Mouse (Mus musculus) heart, embryonic 11.5 days (tissue): Measurements from ENCODE around the gene Vtcn1. TPM values are rescaled to one million over a fixed set of nuclear protein-coding genes. Genes with fewer than 3 reads are reported as not detected.

Experiments used
- ATAC-seq: fragments of 200-750 bp; cut with Nextera tagmentation; replicated peaks from 2 replicates; pipeline ENCODE4 v1.8.0; 2017; ENCODE audit warnings: moderate library complexity; ENCODE audit not compliant: insufficient number of reproducible peaks, low FRiP score, low TSS enrichment
- H3K27ac ChIP-seq: fragments of 300-500 bp; sonication (generic); 2 replicates; pipeline ENCODE4 v1.5.1; 2014; ENCODE audit warnings: mild to moderate bottlenecking, low read depth, low read length
- H3K27me3 ChIP-seq: fragments of 300-500 bp; sonication (generic); 2 replicates; pipeline ENCODE4 v1.6.1; 2014; ENCODE audit warnings: mild to moderate bottlenecking, low read length, mixed read lengths; ENCODE audit not compliant: control insufficient read depth, insufficient read depth
- H3K36me3 ChIP-seq: fragments of 300-500 bp; sonication (generic); 2 replicates; pipeline ENCODE4 v1.6.1; 2014; ENCODE audit warnings: mild to moderate bottlenecking, low read length, moderate library complexity, mixed read lengths; ENCODE audit not compliant: control insufficient read depth, insufficient read depth
- H3K4me1 ChIP-seq: fragments of 300-500 bp; sonication (generic); 2 replicates; pipeline ENCODE4 v1.6.1; 2014; ENCODE audit warnings: low read length; ENCODE audit not compliant: control insufficient read depth, insufficient read depth
- H3K4me2 ChIP-seq: fragments of 300-500 bp; sonication (generic); 2 replicates; pipeline ENCODE4 v1.6.1; 2014; ENCODE audit warnings: mild to moderate bottlenecking, moderate library complexity
- H3K4me3 ChIP-seq: fragments of 300-500 bp; sonication (generic); 2 replicates; pipeline ENCODE4 v1.5.1; 2014; ENCODE audit warnings: low read depth, low read length
- H3K9ac ChIP-seq: fragments of 300-500 bp; sonication (generic); 2 replicates; pipeline ENCODE4 v1.6.1; 2014; ENCODE audit warnings: mild to moderate bottlenecking, low read depth, low read length, moderate library complexity
- H3K9me3 ChIP-seq: fragments of 300-500 bp; sonication (generic); replicated peaks from 2 replicates; pipeline ENCODE4 v1.6.1; 2016; ENCODE audit warnings: low read length; ENCODE audit not compliant: control insufficient read depth
- WGBS: fragments of 180-500 bp; shearing (Covaris S2); extraction: QIAGEN DNeasy Blood & Tissue Kit; methylation state at CpG from one replicate; pipeline ENCODE4 v1.1.7; 2014; ENCODE audit not compliant: insufficient replicate concordance; 5-methylcytosine and 5-hydroxymethylcytosine counted together
- polyA plus RNA-seq: library from polyadenylated mRNA; unstranded; fragments of >200 nt; fragmentation: Nextera tagmentation; extraction: Ambion mirVana; gene quantifications from 2 replicates; pipeline ENCODE4 v1.2.1, GENCODE M21; 2014

Vtcn1 gene
- polyA plus RNA-seq, 1 experiment from 2014 or later, result not detected

DNA sequence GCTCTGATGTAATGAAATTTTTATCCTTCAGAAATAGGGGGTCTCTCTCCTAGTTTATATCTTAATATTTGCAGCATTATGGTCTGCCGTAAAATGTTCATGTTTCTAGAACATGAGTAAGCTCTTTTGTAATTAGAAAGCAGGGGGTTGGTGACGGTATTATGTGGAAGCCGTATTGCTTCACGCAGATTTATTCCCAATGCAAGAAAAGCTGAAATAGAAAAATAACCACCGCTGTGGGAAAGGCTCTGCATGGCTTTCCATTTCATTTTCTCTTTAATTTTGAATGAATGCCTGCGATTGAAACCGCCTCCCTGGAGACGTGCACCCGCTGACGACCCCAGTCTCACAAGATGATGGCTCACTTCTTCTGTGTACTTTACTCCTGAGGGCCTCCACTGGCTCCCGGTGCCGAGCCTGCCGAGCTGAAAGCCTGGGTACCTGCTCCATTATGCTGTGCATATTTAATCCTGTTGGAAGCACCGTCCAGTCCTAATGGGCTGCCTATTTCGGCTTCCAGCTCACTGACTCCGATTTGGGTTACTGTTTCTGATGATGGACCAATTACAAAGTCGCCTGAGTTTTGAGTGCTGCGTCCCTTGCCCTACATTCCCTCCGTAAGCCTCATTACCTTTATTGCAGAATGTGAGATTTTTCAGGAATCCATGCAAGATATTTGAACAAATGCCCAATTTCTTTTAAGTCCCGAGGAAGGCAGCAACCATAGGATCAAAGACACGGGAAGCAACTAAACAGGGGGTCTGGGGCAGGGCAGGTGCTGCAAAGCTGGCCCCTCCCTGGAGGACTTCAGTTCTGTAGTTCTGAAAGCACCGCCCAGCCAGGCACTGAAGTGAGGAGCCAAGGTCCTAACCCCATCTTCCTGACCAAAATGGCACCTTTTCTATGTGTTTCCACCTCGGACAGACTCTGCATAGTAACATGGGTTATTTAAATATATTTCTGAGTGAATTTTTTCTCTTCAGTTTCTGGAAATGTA, 36.3 kb downstream of the Vtcn1 start:
- WGBS, result 83% methylated on average over 23 of the region's 23 CpGs
- no peak for ATAC-seq
- no peaks in the 10 kb centered on the region for H3K9me3 ChIP-seq
- no peaks in the 10 kb centered on the region for H3K4me1 ChIP-seq
- no peak overlapping the region for H3K4me3 ChIP-seq
- H3K27me3 ChIP-seq, result no peaks in the 10 kb centered on the region
- no peak overlapping the region for H3K9ac ChIP-seq
- no peaks in the 10 kb centered on the region for H3K36me3 ChIP-seq
- H3K27ac ChIP-seq, result no peak overlapping the region
- no peak overlapping the region for H3K4me2 ChIP-seq

DNA sequence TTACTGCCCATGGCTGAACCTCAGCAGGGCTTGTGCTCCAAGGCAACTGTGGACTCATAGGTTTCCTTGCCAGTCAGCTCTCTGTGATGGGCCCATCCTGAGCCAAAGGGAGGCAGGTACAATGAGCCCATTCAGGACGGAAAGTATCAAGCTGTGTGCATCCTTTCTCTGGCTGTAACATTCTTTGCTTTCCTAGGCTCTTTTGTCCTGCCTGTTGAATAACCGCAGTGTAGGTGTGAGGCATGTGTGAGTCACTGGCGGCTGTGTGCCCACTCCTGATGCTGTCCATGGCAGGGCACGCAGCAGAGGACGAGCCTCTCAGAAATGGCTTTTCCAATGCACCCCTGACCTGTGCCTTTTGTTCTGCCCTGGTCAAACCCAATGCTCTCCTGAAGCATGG, 41.7 kb downstream of the Vtcn1 start:
- no peak overlapping the region for H3K27ac ChIP-seq
- 68% methylated on average over 5 of the region's 5 CpGs for WGBS
- H3K9me3 ChIP-seq, result no peaks in the 10 kb centered on the region
- H3K27me3 ChIP-seq, result no peaks in the 10 kb centered on the region
- H3K4me2 ChIP-seq, result no peak overlapping the region
- H3K36me3 ChIP-seq, result no peaks in the 10 kb centered on the region
- no peaks in the 10 kb centered on the region for H3K4me1 ChIP-seq
- H3K4me3 ChIP-seq, result no peak overlapping the region
- no peak overlapping the region for H3K9ac ChIP-seq
- no peak for ATAC-seq

DNA sequence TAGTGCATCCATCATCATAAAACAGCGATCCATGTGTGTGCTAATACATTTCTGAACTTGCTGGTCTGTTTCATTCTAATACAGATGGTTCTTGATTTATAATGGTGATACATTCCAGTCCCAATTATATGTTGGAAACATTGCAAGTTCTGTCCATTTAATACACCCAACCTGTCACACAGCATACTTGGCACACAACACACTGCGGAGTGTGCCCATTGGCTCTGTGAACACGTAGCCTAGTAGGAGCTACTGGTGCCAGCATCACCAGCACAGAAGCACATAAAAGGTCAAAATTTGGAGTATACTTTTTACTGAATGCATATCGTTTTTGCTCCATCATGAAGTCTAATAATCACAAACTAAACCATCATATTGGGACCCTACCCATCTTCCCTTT, 51.8 kb downstream of the Vtcn1 start:
- Histone ChIP-seq H3K9me3 (no peaks in the 10 kb centered on the region), H3K9ac (no peak overlapping the region), H3K4me2 (no peak overlapping the region), H3K27me3 (no peaks in the 10 kb centered on the region), H3K27ac (no peak overlapping the region), H3K4me1 (no peaks in the 10 kb centered on the region), H3K4me3 (no peak overlapping the region), H3K36me3 (no peaks in the 10 kb centered on the region)
- no peak for ATAC-seq
- 75% methylated on average over 4 of the region's 4 CpGs for WGBS

DNA sequence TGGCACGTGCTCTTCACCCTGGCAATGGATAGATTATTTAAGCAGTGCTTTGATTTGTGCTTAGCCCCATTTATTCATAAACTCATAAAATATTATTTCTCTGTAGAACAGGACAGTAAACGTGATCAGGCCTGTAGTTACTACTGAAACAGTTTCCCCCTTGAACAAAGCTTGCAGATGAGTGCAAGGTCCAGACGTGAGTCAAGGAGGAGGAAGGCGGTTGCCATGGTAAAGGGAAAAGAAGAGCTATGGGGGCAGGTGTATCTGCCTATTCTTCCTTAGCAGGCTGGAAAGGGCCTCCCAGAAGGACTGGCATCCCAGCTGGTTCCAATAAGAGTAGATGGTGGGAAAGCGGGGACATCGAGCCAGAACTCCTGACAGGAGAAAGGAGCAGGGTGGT, 56.1 kb downstream of the Vtcn1 start:
- no peak overlapping the region for H3K9ac ChIP-seq
- no peak overlapping the region for H3K4me2 ChIP-seq
- no peak overlapping the region for H3K4me3 ChIP-seq
- H3K27me3 ChIP-seq, result no peaks in the 10 kb centered on the region
- WGBS, result 75% methylated on average over 6 of the region's 6 CpGs
- no peaks in the 10 kb centered on the region for H3K9me3 ChIP-seq
- H3K27ac ChIP-seq, result no peak overlapping the region
- ATAC-seq, result no peak
- H3K36me3 ChIP-seq, result no peaks in the 10 kb centered on the region
- no peaks in the 10 kb centered on the region for H3K4me1 ChIP-seq

DNA sequence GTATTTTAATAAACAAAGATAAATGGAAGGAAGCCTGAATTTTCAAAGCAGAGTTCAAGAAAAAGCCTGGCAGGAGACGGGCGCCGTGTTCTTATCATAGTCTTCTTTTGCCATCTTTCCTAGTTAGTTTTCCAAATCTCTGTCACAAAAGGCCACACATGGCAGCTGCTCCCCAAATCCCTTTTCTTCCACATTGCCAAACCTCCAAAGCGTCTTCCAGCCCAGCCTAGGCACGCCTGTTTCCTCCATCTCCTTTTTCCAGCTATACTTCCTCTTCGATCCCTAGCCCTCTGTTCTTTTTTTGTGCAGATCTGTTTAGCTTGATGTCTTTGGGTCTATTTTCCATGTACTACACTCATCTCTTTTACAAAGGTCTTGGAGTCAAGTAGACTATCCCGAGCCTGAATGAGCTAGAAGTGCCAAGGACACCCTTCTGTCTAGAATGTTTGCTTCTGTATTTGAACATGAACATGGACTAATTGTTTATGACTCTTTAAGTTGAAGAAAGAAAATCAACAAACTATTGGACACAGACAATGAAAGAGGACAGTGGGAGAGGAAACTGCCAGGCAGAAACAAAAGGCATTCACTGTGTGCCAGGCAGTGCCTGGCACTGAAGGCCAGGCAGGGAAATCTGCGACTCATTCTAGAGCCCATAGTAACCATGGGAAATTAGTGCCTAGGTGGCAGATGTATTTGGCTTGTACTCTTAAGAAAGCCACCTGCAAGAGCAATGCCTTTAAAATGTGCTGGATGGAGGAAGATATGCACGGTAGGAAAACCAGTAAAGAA, 56.8 kb downstream of the Vtcn1 start:
- ATAC-seq, result no peak
- H3K4me1 ChIP-seq, result no peaks in the 10 kb centered on the region
- H3K9me3 ChIP-seq, result no peaks in the 10 kb centered on the region
- H3K27ac ChIP-seq, result no peak overlapping the region
- no peaks in the 10 kb centered on the region for H3K36me3 ChIP-seq
- 78% methylated on average over 9 of the region's 9 CpGs for WGBS
- H3K27me3 ChIP-seq, result no peaks in the 10 kb centered on the region
- H3K4me3 ChIP-seq, result no peak overlapping the region
- H3K9ac ChIP-seq, result no peak overlapping the region
- H3K4me2 ChIP-seq, result no peak overlapping the region

DNA sequence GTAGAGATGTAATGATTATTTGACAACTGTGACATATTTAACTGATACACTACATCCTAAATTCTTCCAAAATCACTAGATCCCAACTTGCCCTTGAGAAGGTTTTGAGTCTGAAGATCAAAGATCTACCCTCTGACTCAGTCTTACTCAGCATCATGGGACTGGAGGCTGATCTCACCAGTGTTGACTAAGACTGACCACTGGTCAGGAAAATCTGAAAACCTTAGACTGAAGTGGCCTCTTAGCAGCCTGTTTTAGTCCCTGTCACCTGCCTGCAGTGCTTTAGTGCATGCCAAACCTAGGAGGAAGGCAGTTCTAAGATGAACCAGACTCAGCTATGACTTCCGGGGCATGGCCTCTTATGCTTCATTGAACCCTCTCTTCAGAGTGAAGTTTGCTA, 64.0 kb downstream of the Vtcn1 start:
- no peak overlapping the region for H3K4me2 ChIP-seq
- H3K27ac ChIP-seq, result no peak overlapping the region
- H3K36me3 ChIP-seq, result no peaks in the 10 kb centered on the region
- H3K27me3 ChIP-seq, result no peaks in the 10 kb centered on the region
- no peak overlapping the region for H3K4me3 ChIP-seq
- ATAC-seq, result no peak
- no peaks in the 10 kb centered on the region for H3K4me1 ChIP-seq
- no peaks in the 10 kb centered on the region for H3K9me3 ChIP-seq
- H3K9ac ChIP-seq, result no peak overlapping the region
- 82% methylated on average over 1 of the region's 1 CpGs for WGBS

DNA sequence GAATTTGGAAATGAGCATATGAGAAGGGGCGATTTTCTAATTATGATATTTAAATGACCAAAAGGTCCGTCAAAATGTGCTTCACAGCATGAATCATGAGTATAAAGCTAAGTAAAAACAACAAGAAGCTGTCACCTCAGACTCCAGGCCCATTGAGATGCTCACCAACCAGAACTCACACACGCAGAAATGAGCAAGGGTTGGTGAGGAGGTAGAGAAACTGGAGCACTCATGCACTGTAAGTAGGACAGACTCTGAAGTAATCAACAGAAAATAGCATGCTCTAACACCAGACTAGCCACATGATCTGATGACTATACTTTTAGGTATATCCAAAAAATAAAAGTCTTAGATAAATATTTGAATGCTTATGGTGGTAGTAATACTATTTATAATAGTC, 65.1 kb downstream of the Vtcn1 start:
- no peaks in the 10 kb centered on the region for H3K36me3 ChIP-seq
- 80% methylated on average over 3 of the region's 3 CpGs for WGBS
- no peaks in the 10 kb centered on the region for H3K27me3 ChIP-seq
- H3K4me1 ChIP-seq, result no peaks in the 10 kb centered on the region
- no peaks in the 10 kb centered on the region for H3K9me3 ChIP-seq
- no peak overlapping the region for H3K4me3 ChIP-seq
- H3K9ac ChIP-seq, result no peak overlapping the region
- H3K4me2 ChIP-seq, result no peak overlapping the region
- H3K27ac ChIP-seq, result no peak overlapping the region
- no peak for ATAC-seq

DNA sequence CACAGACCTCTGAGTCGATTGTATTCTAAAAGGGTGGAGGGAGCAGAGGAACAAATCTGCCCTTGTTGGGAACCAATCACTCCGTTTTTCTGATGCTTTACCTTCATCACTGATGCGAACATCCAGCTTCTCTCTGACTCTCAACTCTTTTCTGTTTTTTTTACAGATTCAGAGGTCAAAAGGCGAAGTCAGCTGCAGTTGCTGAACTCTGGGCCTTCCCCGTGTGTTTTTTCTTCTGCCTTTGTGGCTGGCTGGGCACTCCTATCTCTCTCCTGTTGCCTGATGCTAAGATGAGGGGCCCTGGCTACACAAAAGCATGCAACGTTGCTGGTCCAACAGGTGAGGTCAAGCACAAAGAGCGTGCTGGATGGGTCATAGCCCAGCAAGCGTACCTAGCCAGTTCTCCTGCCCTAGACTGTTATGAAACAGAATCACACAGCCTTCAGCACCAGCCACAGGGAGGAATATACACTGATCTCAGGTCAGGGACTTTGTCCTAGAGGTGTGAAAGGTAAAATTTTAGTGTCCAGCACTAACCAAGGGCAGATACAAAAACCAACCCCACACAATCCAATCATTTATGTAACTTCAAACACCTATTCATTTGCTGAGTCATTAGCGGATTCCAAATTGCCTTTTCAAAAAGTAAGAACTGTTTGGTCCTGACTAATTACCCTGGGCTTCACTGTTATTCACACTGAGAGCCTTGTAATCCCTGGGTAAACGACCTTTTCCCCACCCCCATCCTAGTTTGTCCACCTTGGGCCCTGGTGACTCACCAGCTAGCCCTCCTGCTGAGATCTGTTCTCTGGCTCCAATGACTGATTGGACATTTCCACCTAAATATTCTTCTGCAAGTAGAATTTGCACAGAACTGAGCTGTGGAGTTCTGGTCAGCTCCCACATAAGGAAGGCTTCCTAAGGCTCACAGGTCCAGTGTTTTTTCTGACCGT, 67.4 kb downstream of the Vtcn1 start:
- Histone ChIP-seq H3K9ac (no peak overlapping the region), H3K9me3 (no peaks in the 10 kb centered on the region), H3K4me2 (no peak overlapping the region), H3K27ac (no peak overlapping the region), H3K4me3 (no peak overlapping the region), H3K27me3 (no peaks in the 10 kb centered on the region), H3K4me1 (no peaks in the 10 kb centered on the region), H3K36me3 (no peaks in the 10 kb centered on the region)
- WGBS, result 62% methylated on average over 11 of the region's 11 CpGs
- no peak for ATAC-seq
